Comparison of ENCODE assay signal across 11 mouse cellular contexts in the genomic region with DNA sequence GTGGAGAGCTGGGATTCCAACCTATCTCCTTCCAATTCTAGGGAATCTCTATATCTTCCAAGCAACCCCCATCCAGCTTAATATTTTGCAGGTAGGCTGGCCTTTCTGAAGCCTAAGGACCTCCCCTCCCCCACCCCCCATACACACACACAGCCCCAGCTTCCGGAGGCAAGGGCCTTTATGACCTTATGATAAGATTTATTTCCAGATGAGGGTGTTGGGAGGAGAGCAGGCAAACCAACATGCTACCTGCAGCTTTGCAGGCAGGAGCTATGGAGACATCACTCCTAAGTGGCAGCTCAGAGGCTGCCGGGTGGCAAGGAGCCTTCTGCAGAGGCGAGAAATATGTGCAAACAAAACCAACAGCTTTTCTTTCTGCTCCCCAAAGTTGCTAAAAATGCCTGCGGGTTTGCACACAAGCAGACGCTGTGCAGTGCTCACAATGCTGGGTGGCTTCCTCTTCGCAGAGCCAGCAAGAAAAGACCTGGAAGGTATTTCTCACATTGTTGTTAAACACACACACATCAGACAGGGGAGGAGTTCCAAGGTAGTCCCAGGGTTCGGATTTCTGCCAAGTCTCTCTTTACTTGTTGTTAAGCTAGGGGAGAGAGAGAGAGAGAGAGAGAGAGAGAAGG.
A peak's percentile ranks its signal among the peaks of the same experiment; 100 is the strongest.
DNase-seq lines count a peak whose midpoint lies in the region; ATAC-seq and TF ChIP-seq lines count a peak whose summit lies in the region.
"Had no signal": no experiment of that assay in that cellular context is flagged by ENCODE, and none has a peak within 500 bp of the region (broad histone marks: within the 10 kb centered on the region; RNA-seq: fewer than 3 reads in every experiment).

No protein-coding gene starts in this region.

- H3K9me3 ChIP-seq in intestine, embryonic 14.5 days (ENCODE audit: control insufficient read depth, low read length): no peaks in the 10 kb centered on the region
- H3K9me3 ChIP-seq in intestine, postnatal 0 days (ENCODE audit: control insufficient read depth): no peaks in the 10 kb centered on the region
- no peaks in the 10 kb centered on the region for H3K9me3 ChIP-seq in neural tube, embryonic 14.5 days (ENCODE audit: control insufficient read depth, low read length)
- no peaks in the 10 kb centered on the region for H3K9me3 ChIP-seq in intestine, embryonic 16.5 days (ENCODE audit: control insufficient read depth, low read length)
- H3K9me3 ChIP-seq in stomach, embryonic 16.5 days (replicated peaks; ENCODE audit: control insufficient read depth, low read length): no peaks in the 10 kb centered on the region

- no peak overlapping the region for H3K4me2 ChIP-seq in intestine, embryonic 14.5 days (ENCODE audit: low read length)
- no peak overlapping the region for H3K4me2 ChIP-seq in intestine, postnatal 0 days (replicated peaks; ENCODE audit: low read depth)
- H3K4me2 ChIP-seq in neural tube, embryonic 14.5 days (ENCODE audit: low read depth, low read length): no peak overlapping the region
- H3K4me2 ChIP-seq in intestine, embryonic 16.5 days (ENCODE audit: low read depth, low read length): no peak overlapping the region
- no peak overlapping the region for H3K4me2 ChIP-seq in stomach, embryonic 16.5 days (ENCODE audit: low read depth, low read length)

- H3K9ac ChIP-seq in intestine, embryonic 14.5 days (ENCODE audit: low read length): no peak overlapping the region
- H3K9ac ChIP-seq in intestine, postnatal 0 days (ENCODE audit: low read depth, low read length): no peak overlapping the region
- no peak overlapping the region for H3K9ac ChIP-seq in neural tube, embryonic 14.5 days (replicated peaks; ENCODE audit: low read depth, low read length)
- H3K9ac ChIP-seq in intestine, embryonic 16.5 days (ENCODE audit: low read depth, low read length): no peak overlapping the region
- 0 out of 2 replicates have a peak overlapping the region, but pooled peaks have one; percentile 12 for H3K9ac ChIP-seq in stomach, embryonic 16.5 days (ENCODE audit: low read length)

- ATAC-seq in intestine, embryonic 14.5 days (replicated peaks; ENCODE audit: low FRiP score, low TSS enrichment, low read depth): peak; percentile 62
- ATAC-seq in intestine, postnatal 0 days: no peak
- ATAC-seq in neural tube, embryonic 14.5 days (ENCODE audit: low read depth): peak; percentile 51; the same call in 1 of the 2 replicates
- peak; percentile 39; the same call in 1 of the 2 replicates for ATAC-seq in intestine, embryonic 16.5 days
- no peak for ATAC-seq in stomach, embryonic 16.5 days (ENCODE audit: insufficient read depth, low FRiP score)

- peaks cover 10% of the 10 kb centered on the region for H3K4me1 ChIP-seq in intestine, embryonic 14.5 days (replicated peaks; ENCODE audit: control insufficient read depth, insufficient read depth, low read length)
- peaks cover 11% of the 10 kb centered on the region; the same call in 1 of the 2 replicates for H3K4me1 ChIP-seq in intestine, postnatal 0 days (replicated peaks; ENCODE audit: control insufficient read depth, insufficient read depth, low read length)
- H3K4me1 ChIP-seq in neural tube, embryonic 14.5 days (ENCODE audit: control insufficient read depth, insufficient read depth, low read length): no peaks in the 10 kb centered on the region
- 0 out of 2 replicates have a peak, but pooled peaks cover 7% of the 10 kb centered on the region for H3K4me1 ChIP-seq in intestine, embryonic 16.5 days (ENCODE audit: control insufficient read depth, insufficient read depth, low read length)
- H3K4me1 ChIP-seq in stomach, embryonic 16.5 days (ENCODE audit: control insufficient read depth, insufficient read depth, low read length): peaks cover 10% of the 10 kb centered on the region

- H3K4me3 ChIP-seq in intestine, embryonic 14.5 days (ENCODE audit: low read depth, low read length): no peak overlapping the region
- no peak overlapping the region for H3K4me3 ChIP-seq in intestine, postnatal 0 days (ENCODE audit: low read depth, low read length)
- H3K4me3 ChIP-seq in neural tube, embryonic 14.5 days (ENCODE audit: low read depth, low read length): no peak overlapping the region
- no peak overlapping the region for H3K4me3 ChIP-seq in intestine, embryonic 16.5 days (ENCODE audit: low read length)
- H3K4me3 ChIP-seq in stomach, embryonic 16.5 days (replicated peaks; ENCODE audit: low read length): no peak overlapping the region

- no peak for TF ChIP-seq CTCF in intestine, postnatal 0 days (IDR thresholded peaks at IDR 0.05; ENCODE audit: low read depth)

- no peaks in the 10 kb centered on the region for H3K36me3 ChIP-seq in intestine, embryonic 14.5 days (ENCODE audit: control insufficient read depth, insufficient read depth, low read length)
- H3K36me3 ChIP-seq in intestine, postnatal 0 days (ENCODE audit: control insufficient read depth, insufficient read depth): no peaks in the 10 kb centered on the region
- no peaks in the 10 kb centered on the region for H3K36me3 ChIP-seq in neural tube, embryonic 14.5 days (ENCODE audit: control insufficient read depth, insufficient read depth, low read length)
- no peaks in the 10 kb centered on the region for H3K36me3 ChIP-seq in intestine, embryonic 16.5 days (ENCODE audit: control insufficient read depth, insufficient read depth, low read length)
- no peaks in the 10 kb centered on the region for H3K36me3 ChIP-seq in stomach, embryonic 16.5 days (ENCODE audit: control insufficient read depth, insufficient read depth, low read length)

- H3K27ac ChIP-seq in intestine, embryonic 14.5 days (ENCODE audit: low read depth): no peak overlapping the region
- no peak overlapping the region for H3K27ac ChIP-seq in intestine, postnatal 0 days (ENCODE audit: low read depth, low read length)
- no peak overlapping the region for H3K27ac ChIP-seq in neural tube, embryonic 14.5 days (ENCODE audit: low read depth, low read length)
- no peak overlapping the region for H3K27ac ChIP-seq in intestine, embryonic 16.5 days (ENCODE audit: low read length)
- peak overlapping the region; percentile 26; the same call in 1 of the 2 replicates for H3K27ac ChIP-seq in stomach, embryonic 16.5 days (ENCODE audit: low read length)

- no peaks in the 10 kb centered on the region for H3K27me3 ChIP-seq in intestine, embryonic 14.5 days (replicated peaks; ENCODE audit: control insufficient read depth, insufficient read depth, low read length)
- H3K27me3 ChIP-seq in intestine, postnatal 0 days (replicated peaks; ENCODE audit: control insufficient read depth, insufficient read depth, low read length): no peaks in the 10 kb centered on the region
- H3K27me3 ChIP-seq in neural tube, embryonic 14.5 days (ENCODE audit: control insufficient read depth, insufficient read depth, low read length): no peaks in the 10 kb centered on the region
- H3K27me3 ChIP-seq in intestine, embryonic 16.5 days (replicated peaks; ENCODE audit: control insufficient read depth, insufficient read depth, low read length): no peaks in the 10 kb centered on the region
- H3K27me3 ChIP-seq in stomach, embryonic 16.5 days (ENCODE audit: control insufficient read depth, insufficient read depth, low read length): no peaks in the 10 kb centered on the region

- WGBS in intestine, embryonic 14.5 days: 26% methylated on average over 7 of the region's 7 CpGs
- 26% methylated on average over 7 of the region's 7 CpGs for WGBS in intestine, postnatal 0 days
- WGBS in neural tube, embryonic 14.5 days: 59% methylated on average over 7 of the region's 7 CpGs
- WGBS in intestine, embryonic 16.5 days: 28% methylated on average over 7 of the region's 7 CpGs
- WGBS in stomach, embryonic 16.5 days: 26% methylated on average over 7 of the region's 7 CpGs

- DNase-seq in intestine, embryonic 14.5 days (ENCODE audit: low spot score): no peak
- no peak for DNase-seq in neural tube, embryonic 10.5 days (ENCODE audit: extremely low spot score, low spot score)
- DNase-seq in cerebellum, postnatal 10 days: no peak
- no peak for DNase-seq in spleen, adult 18-20 months
- DNase-seq: heart, postnatal 36 days; kidney, adult 8-10 months; lung, postnatal 14 days had no signal

Comparison
In these comparisons a context has a peak if more than half of its experiments do, and no peak if none do; other contexts are left out.
1. ATAC-seq: peak in intestine, embryonic 14.5 days (single experiment), neural tube, embryonic 14.5 days (single experiment) and intestine, embryonic 16.5 days (single experiment); none in intestine, postnatal 0 days (single experiment) and stomach, embryonic 16.5 days (single experiment).